Mouse (Mus musculus) heart, embryonic 13.5 days (tissue): ENCODE measurements around the gene Pcyt1a. TPM values are rescaled to one million over a fixed set of nuclear protein-coding genes. Genes with fewer than 3 reads are reported as not detected.

Experiments
- ATAC-seq: fragments of 200-750 bp; cut with Nextera tagmentation; 2 replicates; pipeline ENCODE4 v1.8.0; 2017; ENCODE audit warnings: moderate TSS enrichment; ENCODE audit not compliant: insufficient number of reproducible peaks, low FRiP score, low TSS enrichment; ENCODE audit errors: extremely low read depth
- H3K27ac ChIP-seq: fragments of 300-500 bp; sonication (generic); replicated peaks from 2 replicates; pipeline ENCODE4 v1.5.1; 2015; ENCODE audit warnings: moderate library complexity, mild to moderate bottlenecking, inconsistent platforms
- H3K27me3 ChIP-seq: fragments of 300-500 bp; sonication (generic); replicated peaks from 2 replicates; pipeline ENCODE4 v1.6.1; 2015; ENCODE audit warnings: mild to moderate bottlenecking, inconsistent platforms
- H3K36me3 ChIP-seq: fragments of 300-500 bp; sonication (generic); 2 replicates; pipeline ENCODE4 v1.6.1; 2015; ENCODE audit warnings: mild to moderate bottlenecking, inconsistent platforms
- H3K4me1 ChIP-seq: fragments of 300-500 bp; sonication (generic); 2 replicates; pipeline ENCODE4 v1.6.1; 2015; ENCODE audit warnings: inconsistent platforms
- H3K4me2 ChIP-seq: fragments of 300-500 bp; sonication (generic); 2 replicates; pipeline ENCODE4 v1.6.1; 2015; ENCODE audit warnings: inconsistent platforms, mild to moderate bottlenecking, moderate library complexity
- H3K4me3 ChIP-seq: fragments of 300-500 bp; sonication (generic); 2 replicates; pipeline ENCODE4 v1.5.1; 2015; ENCODE audit warnings: moderate library complexity, mild to moderate bottlenecking, inconsistent platforms
- H3K9ac ChIP-seq: fragments of 300-500 bp; sonication (generic); 2 replicates; pipeline ENCODE4 v1.6.1; 2015; ENCODE audit warnings: inconsistent platforms, mild to moderate bottlenecking, moderate library complexity
- H3K9me3 ChIP-seq: fragments of 300-500 bp; sonication (generic); 2 replicates; pipeline ENCODE4 v1.6.1; 2016; ENCODE audit warnings: inconsistent platforms
- WGBS: fragments of 180-500 bp; shearing (Covaris S2); methylation state at CpG from one replicate; pipeline ENCODE4 v1.1.7; 2015; ENCODE audit warnings: mixed read lengths; 5-methylcytosine and 5-hydroxymethylcytosine counted together
- polyA plus RNA-seq: library from polyadenylated mRNA; unstranded; fragments of >200 nt; fragmentation: Nextera tagmentation; extraction: Ambion mirVana; gene quantifications from 2 replicates; pipeline ENCODE4 v1.2.1, GENCODE M21; 2015

Gene Pcyt1a
- polyA plus RNA-seq, 1 experiment from 2014 or later: 35.4 TPM

DNA sequence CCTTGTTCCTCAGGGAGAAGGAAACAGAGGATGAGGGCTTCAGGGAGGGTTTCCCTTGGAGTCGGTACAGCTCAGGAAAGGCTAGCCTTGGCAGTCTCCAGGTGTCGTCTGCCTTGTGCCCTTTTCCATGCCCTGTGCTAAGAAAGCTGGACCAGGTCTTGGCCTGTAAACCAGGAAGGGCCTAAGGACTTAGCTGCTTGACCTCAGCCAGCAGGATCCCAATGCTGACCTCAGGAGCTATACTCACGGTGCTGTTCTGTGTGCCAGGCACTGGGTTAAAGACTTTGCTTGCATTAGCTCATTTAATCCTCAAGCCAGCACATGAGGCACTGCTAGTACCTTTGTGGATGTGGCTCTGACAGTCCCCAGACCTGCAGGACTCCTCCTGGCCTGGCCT lies 80.6 kb downstream of the Pcyt1a start:
- no peaks in the 10 kb centered on the region for H3K36me3 ChIP-seq
- no peak for ATAC-seq
- H3K4me1 ChIP-seq: peaks cover 68% of the 10 kb centered on the region
- 83% methylated on average over 3 of the region's 3 CpGs for WGBS
- peak overlapping the region; percentile 92; the same call in 1 of the 2 replicates for H3K27ac ChIP-seq
- no peaks in the 10 kb centered on the region for H3K9me3 ChIP-seq
- H3K27me3 ChIP-seq: peaks cover 4% of the 10 kb centered on the region; the same call in 1 of the 2 replicates
- H3K4me2 ChIP-seq: peak overlapping the region; percentile 50; the same call in 1 of the 2 replicates
- H3K9ac ChIP-seq: peak overlapping the region; percentile 56; the same call in 1 of the 2 replicates
- H3K4me3 ChIP-seq: no peak overlapping the region

GRCm38 (mm10) chr16:32511827-32512490 lies 81.2 kb downstream of the Pcyt1a start:
- WGBS: 85% methylated on average over 8 of the region's 8 CpGs
- H3K4me3 ChIP-seq: no peak overlapping the region
- no peak for ATAC-seq
- H3K36me3 ChIP-seq: no peaks in the 10 kb centered on the region
- H3K9me3 ChIP-seq: no peaks in the 10 kb centered on the region
- 0 out of 2 replicates have a peak, but pooled peaks cover under 1% of the 10 kb centered on the region for H3K27me3 ChIP-seq
- no peak overlapping the region for H3K4me2 ChIP-seq
- peaks cover 71% of the 10 kb centered on the region for H3K4me1 ChIP-seq
- no peak overlapping the region for H3K9ac ChIP-seq
- no peak overlapping the region for H3K27ac ChIP-seq

DNA sequence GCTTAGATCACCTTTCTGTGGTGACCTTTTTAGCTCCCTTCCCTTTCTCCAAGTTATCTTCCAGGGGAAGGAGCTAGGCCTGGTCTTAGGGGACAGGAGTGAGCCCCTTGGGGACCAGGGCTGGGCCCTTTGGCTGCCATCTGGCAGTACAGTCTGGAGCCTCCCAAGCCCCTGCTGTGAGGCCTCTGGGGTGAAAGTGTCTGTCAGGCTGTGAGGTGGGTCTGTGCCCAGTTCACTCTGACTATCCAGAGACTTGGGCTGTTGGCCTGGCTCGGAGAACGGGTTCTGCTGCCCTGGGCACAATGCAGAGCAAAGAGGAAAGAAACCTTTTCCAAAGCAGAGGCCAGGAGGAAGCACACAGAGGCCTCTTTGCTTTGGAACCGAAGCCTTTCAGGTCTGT lies 82.2 kb downstream of the Pcyt1a start:
- no peaks in the 10 kb centered on the region for H3K27me3 ChIP-seq
- H3K9me3 ChIP-seq: no peaks in the 10 kb centered on the region
- H3K36me3 ChIP-seq: no peaks in the 10 kb centered on the region
- H3K4me2 ChIP-seq: no peak overlapping the region
- 0 out of 2 replicates have a peak overlapping the region, but pooled peaks have one; percentile 47 for H3K9ac ChIP-seq
- 74% methylated on average over 3 of the region's 3 CpGs for WGBS
- peaks cover 63% of the 10 kb centered on the region for H3K4me1 ChIP-seq
- H3K27ac ChIP-seq: 0 out of 2 replicates have a peak overlapping the region, but pooled peaks have one; percentile 39
- H3K4me3 ChIP-seq: no peak overlapping the region
- ATAC-seq: no peak

- Histone ChIP-seq H3K36me3 (no peaks in the 10 kb centered on the region), H3K27me3 (no peaks in the 10 kb centered on the region), H3K4me1 (peaks cover 58% of the 10 kb centered on the region), H3K4me3 (no peak overlapping the region), H3K9me3 (no peaks in the 10 kb centered on the region), H3K4me2 (no peak overlapping the region), H3K9ac (no peak overlapping the region), H3K27ac (no peak overlapping the region)
- no peak for ATAC-seq
- WGBS: 92% methylated on average over 6 of the region's 6 CpGs
Measured at GRCm38 (mm10) chr16:32513401-32513800, 82.7 kb downstream of the Pcyt1a start.

GRCm38 (mm10) chr16:32513948-32514347 lies 83.2 kb downstream of the Pcyt1a start:
- H3K4me2 ChIP-seq: no peak overlapping the region
- WGBS: 90% methylated on average over 6 of the region's 6 CpGs
- H3K9ac ChIP-seq: no peak overlapping the region
- H3K4me1 ChIP-seq: peaks cover 53% of the 10 kb centered on the region
- no peaks in the 10 kb centered on the region for H3K9me3 ChIP-seq
- H3K4me3 ChIP-seq: no peak overlapping the region
- no peaks in the 10 kb centered on the region for H3K36me3 ChIP-seq
- no peaks in the 10 kb centered on the region for H3K27me3 ChIP-seq
- ATAC-seq: no peak
- no peak overlapping the region for H3K27ac ChIP-seq

DNA sequence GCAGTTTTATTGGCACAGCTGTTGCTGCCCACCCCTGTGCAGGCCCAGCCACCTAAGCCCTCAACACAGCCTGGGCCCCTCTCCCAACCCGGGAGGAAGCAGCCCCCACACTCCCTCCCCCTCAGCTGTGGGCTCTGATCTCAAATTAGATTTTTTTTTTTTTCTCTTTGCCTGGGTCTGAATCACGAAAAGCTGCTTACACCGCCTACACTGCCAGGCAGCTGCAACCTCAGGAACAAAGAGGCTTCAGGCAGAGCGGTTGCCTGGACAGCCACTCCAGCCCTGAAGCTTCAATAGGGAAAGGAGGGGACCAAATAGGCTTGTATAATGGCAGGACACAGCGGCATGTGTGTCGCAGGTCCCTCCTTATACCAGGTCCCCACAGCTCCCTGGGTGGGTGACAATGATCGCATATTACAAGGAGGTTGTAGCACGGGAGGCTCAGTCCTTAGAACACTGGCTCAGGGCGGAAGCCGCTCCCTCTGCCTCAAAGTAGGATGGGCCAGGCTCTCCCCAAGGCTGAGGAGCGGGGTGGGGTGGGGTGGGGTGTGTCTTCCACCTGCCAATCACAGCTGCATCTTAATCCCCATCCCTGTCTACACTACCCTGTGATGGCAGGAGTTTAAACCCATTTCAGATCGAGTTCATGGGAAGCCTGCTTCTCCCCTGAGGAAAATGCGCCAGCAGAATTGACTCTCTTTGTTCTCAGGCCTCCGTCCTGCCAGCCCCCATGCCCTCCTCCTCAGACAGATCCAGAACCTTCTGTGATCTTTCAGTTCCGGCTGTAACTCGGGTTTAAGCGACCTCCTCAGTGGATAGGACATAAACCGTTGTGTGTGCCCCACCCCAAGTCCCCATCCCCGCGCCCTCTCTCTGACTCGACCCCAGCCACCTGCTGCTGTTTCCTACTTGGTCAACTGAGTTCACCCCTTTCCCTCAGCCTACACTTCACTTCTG lies 85.6 kb downstream of the Pcyt1a start:
- Histone ChIP-seq H3K9ac (peak overlapping the region; percentile 68), H3K4me2 (peak overlapping the region; percentile 54), H3K27ac (peak overlapping the region; percentile 46), H3K27me3 (no peaks in the 10 kb centered on the region), H3K9me3 (no peaks in the 10 kb centered on the region), H3K4me3 (no peak overlapping the region), H3K36me3 (no peaks in the 10 kb centered on the region), H3K4me1 (peaks cover 29% of the 10 kb centered on the region)
- 30% methylated on average over 21 of the region's 21 CpGs for WGBS
- ATAC-seq: 0 out of 2 replicates have a peak, but pooled peaks have one; percentile 58

- H3K9me3 ChIP-seq: no peaks in the 10 kb centered on the region
- H3K36me3 ChIP-seq: no peaks in the 10 kb centered on the region
- H3K4me2 ChIP-seq: no peak overlapping the region
- 81% methylated on average over 12 of the region's 12 CpGs for WGBS
- no peak for ATAC-seq
- no peak overlapping the region for H3K27ac ChIP-seq
- H3K4me1 ChIP-seq: peaks cover 22% of the 10 kb centered on the region
- H3K9ac ChIP-seq: no peak overlapping the region
- no peak overlapping the region for H3K4me3 ChIP-seq
- no peaks in the 10 kb centered on the region for H3K27me3 ChIP-seq
Measured at GRCm38 (mm10) chr16:32517785-32518481, 87.2 kb downstream of the Pcyt1a start.

DNA sequence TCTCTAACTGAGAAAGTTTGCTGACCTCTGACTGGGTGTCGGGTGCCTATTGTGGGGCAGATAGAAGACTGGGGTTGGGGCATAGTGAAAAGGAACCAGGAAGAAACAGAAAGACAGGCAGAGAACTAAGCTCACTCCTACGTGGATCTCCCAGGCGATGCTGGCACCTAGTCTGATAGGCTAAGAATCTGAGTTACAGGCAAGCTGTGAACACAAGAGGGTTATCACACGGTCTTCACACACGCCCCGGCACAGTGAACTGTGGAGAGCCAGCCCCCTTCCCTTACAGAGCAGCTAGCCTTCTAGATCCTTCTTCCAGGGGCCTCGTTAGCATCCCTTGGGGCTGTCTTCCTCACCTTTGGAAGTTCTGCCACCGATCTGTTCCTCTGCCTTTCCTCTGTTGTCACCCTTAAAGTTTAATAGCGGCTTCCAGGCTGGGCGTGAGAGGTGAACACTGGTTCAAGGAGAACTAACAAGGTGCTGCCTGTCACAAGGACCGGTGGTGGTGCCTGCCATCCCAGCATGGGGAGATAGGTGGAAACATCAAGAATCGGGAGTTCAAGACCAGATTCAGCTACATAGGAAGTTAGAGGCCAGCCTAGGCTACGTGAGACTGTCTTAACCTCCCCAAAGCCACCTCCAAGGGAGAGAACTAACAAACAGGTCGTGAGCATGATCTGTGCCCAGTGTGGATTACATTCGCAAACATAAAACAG lies 89.1 kb downstream of the Pcyt1a start:
- 62% methylated on average over 15 of the region's 15 CpGs for WGBS
- Histone ChIP-seq H3K36me3 (no peaks in the 10 kb centered on the region), H3K9ac (no peak overlapping the region), H3K4me2 (no peak overlapping the region), H3K4me1 (peaks cover 35% of the 10 kb centered on the region), H3K9me3 (no peaks in the 10 kb centered on the region), H3K27me3 (no peaks in the 10 kb centered on the region), H3K27ac (no peak overlapping the region), H3K4me3 (no peak overlapping the region)
- ATAC-seq: no peak

DNA sequence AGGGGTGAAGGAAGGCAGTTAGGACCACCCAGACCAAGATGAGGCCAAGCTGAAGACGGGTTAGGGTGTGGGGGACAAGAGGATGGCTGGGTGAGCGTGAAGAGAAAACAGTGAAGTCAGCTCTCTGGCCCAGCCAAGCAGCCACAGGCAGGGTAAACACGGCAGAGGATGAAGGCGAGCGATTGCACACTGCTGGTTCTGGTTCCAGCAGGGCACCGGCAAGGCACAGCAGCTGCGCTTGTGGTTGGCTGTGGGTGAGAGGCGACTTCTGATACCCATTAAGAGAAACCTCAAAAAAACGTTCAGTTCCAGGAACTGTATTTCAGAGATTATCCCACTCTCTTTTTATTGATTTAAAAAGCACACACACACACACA lies 89.6 kb downstream of the Pcyt1a start:
- no peaks in the 10 kb centered on the region for H3K27me3 ChIP-seq
- no peak overlapping the region for H3K4me2 ChIP-seq
- no peak overlapping the region for H3K4me3 ChIP-seq
- ATAC-seq: no peak
- no peak overlapping the region for H3K9ac ChIP-seq
- no peaks in the 10 kb centered on the region for H3K9me3 ChIP-seq
- H3K4me1 ChIP-seq: peaks cover 35% of the 10 kb centered on the region
- no peak overlapping the region for H3K27ac ChIP-seq
- no peaks in the 10 kb centered on the region for H3K36me3 ChIP-seq
- 63% methylated on average over 9 of the region's 9 CpGs for WGBS

- no peaks in the 10 kb centered on the region for H3K36me3 ChIP-seq
- no peak overlapping the region for H3K4me3 ChIP-seq
- H3K27me3 ChIP-seq: no peaks in the 10 kb centered on the region
- ATAC-seq: no peak
- WGBS: 42% methylated on average over 6 of the region's 6 CpGs
- H3K9me3 ChIP-seq: no peaks in the 10 kb centered on the region
- H3K4me1 ChIP-seq: peaks cover 24% of the 10 kb centered on the region
- no peak overlapping the region for H3K9ac ChIP-seq
- peak overlapping the region; percentile 21; the same call in 1 of the 2 replicates for H3K4me2 ChIP-seq
- H3K27ac ChIP-seq: peak overlapping the region; percentile 34
Measured at GRCm38 (mm10) chr16:32522578-32523194, 92.0 kb downstream of the Pcyt1a start.
